Mouse (Mus musculus): ENCODE measurements at regions not wholly inside any gene's neighbourhood (a gene's known extent, or its start where the extent isn't known, plus 50 kb on each side); places are given as distances from the start of the nearest gene placed in this dataset.

DNA sequence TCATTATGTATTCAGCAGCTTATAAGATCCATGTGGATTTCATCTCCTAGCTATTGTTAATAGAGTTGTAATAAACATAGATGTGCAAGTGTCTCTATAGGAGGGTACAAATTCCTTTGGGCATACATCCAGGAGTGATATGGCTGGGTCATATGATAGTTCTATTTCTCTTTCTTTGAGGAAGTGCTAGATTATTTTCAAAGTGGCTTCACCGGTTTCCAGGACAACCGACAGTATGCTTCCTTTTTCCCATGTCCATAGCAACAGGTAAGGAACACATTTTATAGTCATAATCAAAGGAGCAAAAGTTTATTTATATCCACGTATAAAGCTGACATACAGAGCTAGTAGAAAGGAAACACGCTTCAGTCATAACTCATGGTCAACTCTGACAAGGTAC, 710.2 kb upstream of the Tenm4 start:
- Histone ChIP-seq H3K27ac (replicated peaks; ENCODE audit: low read depth, low read length) (no peak overlapping the region), H3K4me2 (replicated peaks; ENCODE audit: low read depth, low read length, severe bottlenecking) (no peak overlapping the region), H3K27me3 (ENCODE audit: control insufficient read depth, insufficient read depth, low read length) (no peaks in the 10 kb centered on the region), H3K4me3 (replicated peaks; ENCODE audit: low read length) (no peak overlapping the region), H3K36me3 (ENCODE audit: control insufficient read depth, insufficient read depth, low read length) (no peaks in the 10 kb centered on the region), H3K4me1 (ENCODE audit: control insufficient read depth, insufficient read depth, low read length) (no peaks in the 10 kb centered on the region), H3K9me3 (ENCODE audit: control insufficient read depth, low read length) (no peaks in the 10 kb centered on the region), H3K9ac (ENCODE audit: low read depth, low read length, severe bottlenecking) (no peak overlapping the region)
- ATAC-seq (ENCODE audit: low FRiP score, low read depth) (no peak), DNase-seq (ENCODE audit: low spot score) (no peak)
- WGBS, result 84% methylated on average over 4 of the region's 4 CpGs
- TF ChIP-seq POLR2A (IDR thresholded peaks at IDR 0.05; ENCODE audit: borderline replicate concordance, extremely low read depth, insufficient read depth, insufficient read length), result no peak

DNA sequence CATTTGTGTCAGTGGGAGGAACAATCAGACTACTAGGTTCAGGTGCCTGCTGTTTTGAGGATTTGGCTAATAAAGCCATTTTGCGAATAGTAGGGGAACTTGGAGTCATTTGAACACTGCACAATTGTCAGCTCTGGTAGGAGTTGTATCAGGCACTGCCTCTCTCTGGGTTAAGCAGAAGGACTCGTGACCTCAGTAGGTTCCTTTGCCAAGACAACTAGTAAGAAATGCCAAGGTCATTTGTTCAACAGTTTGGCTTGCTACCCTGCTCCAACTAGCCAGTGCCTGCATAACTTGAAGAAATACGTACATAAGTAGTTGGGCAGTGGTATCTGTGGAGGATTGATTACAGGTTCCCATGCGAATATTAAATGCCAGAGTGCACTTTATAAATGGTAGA, 705.5 kb upstream of the Tenm4 start:
- no peak for ATAC-seq (ENCODE audit: low FRiP score, low read depth)
- no peaks in the 10 kb centered on the region for H3K9me3 ChIP-seq (ENCODE audit: control insufficient read depth, low read length)
- no peak overlapping the region for H3K4me2 ChIP-seq (replicated peaks; ENCODE audit: low read depth, low read length, severe bottlenecking)
- no peak overlapping the region for H3K27ac ChIP-seq (replicated peaks; ENCODE audit: low read depth, low read length)
- no peak overlapping the region for H3K9ac ChIP-seq (ENCODE audit: low read depth, low read length, severe bottlenecking)
- 86% methylated on average over 4 of the region's 4 CpGs for WGBS
- no peaks in the 10 kb centered on the region for H3K4me1 ChIP-seq (ENCODE audit: control insufficient read depth, insufficient read depth, low read length)
- no peak for DNase-seq (ENCODE audit: low spot score)
- no peaks in the 10 kb centered on the region for H3K27me3 ChIP-seq (ENCODE audit: control insufficient read depth, insufficient read depth, low read length)
- H3K4me3 ChIP-seq (replicated peaks; ENCODE audit: low read length), result no peak overlapping the region
- no peak for TF ChIP-seq POLR2A (IDR thresholded peaks at IDR 0.05; ENCODE audit: borderline replicate concordance, extremely low read depth, insufficient read depth, insufficient read length)
- H3K36me3 ChIP-seq (ENCODE audit: control insufficient read depth, insufficient read depth, low read length), result no peaks in the 10 kb centered on the region

DNA sequence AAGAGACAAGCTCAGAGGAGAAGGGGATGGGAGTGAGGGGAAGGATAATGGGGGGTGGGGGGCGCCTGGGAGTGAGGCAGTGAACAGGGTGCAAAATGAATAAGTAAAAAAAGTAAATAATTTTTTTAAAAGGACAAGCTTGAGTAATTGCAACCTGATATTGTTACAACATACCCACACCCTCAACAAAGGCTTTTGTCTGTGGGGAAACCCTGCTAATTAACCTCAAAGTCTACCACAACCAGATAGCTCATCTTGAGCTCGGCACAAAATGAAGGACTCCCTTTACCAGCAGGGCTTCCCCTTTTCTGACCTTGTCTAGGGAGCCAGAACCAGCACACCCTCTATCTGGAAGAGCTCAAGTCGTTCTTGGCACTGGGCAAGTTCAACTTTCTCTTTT, 704.0 kb upstream of the Tenm4 start:
- Histone ChIP-seq H3K27ac (replicated peaks; ENCODE audit: low read depth, low read length) (no peak overlapping the region), H3K4me3 (replicated peaks; ENCODE audit: low read length) (no peak overlapping the region), H3K36me3 (ENCODE audit: control insufficient read depth, insufficient read depth, low read length) (no peaks in the 10 kb centered on the region), H3K27me3 (ENCODE audit: control insufficient read depth, insufficient read depth, low read length) (no peaks in the 10 kb centered on the region), H3K9ac (ENCODE audit: low read depth, low read length, severe bottlenecking) (no peak overlapping the region), H3K4me1 (ENCODE audit: control insufficient read depth, insufficient read depth, low read length) (no peaks in the 10 kb centered on the region), H3K9me3 (ENCODE audit: control insufficient read depth, low read length) (no peaks in the 10 kb centered on the region), H3K4me2 (replicated peaks; ENCODE audit: low read depth, low read length, severe bottlenecking) (no peak overlapping the region)
- ATAC-seq (ENCODE audit: low FRiP score, low read depth) (no peak), DNase-seq (ENCODE audit: low spot score) (no peak)
- TF ChIP-seq POLR2A (IDR thresholded peaks at IDR 0.05; ENCODE audit: borderline replicate concordance, extremely low read depth, insufficient read depth, insufficient read length), result no peak
- 43% methylated on average over 3 of the region's 3 CpGs for WGBS

DNA sequence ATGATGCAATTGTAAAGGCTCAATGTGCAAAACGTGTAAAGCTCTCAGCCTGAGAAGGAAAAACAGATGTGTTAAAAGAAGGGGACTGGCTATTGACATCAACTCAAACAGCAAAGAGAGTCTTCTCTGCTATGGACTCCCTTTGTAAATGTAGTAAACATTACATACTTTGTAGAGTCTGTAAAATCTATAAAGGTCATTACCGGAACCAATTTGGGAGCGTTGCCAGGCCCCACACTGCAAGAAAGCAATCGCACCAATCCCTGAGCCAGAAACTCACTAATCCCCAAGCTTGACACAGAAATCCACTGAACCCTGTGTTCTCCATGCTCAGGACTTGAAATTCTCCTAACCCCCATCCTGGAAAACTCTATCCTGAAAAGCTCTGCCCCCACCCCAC, 697.2 kb upstream of the Tenm4 start:
- Histone ChIP-seq H3K27me3 (ENCODE audit: control insufficient read depth, insufficient read depth, low read length) (no peaks in the 10 kb centered on the region), H3K9ac (ENCODE audit: low read depth, low read length, severe bottlenecking) (no peak overlapping the region), H3K4me2 (replicated peaks; ENCODE audit: low read depth, low read length, severe bottlenecking) (no peak overlapping the region), H3K27ac (replicated peaks; ENCODE audit: low read depth, low read length) (no peak overlapping the region), H3K9me3 (ENCODE audit: control insufficient read depth, low read length) (no peaks in the 10 kb centered on the region), H3K4me1 (ENCODE audit: control insufficient read depth, insufficient read depth, low read length) (peaks cover 4% of the 10 kb centered on the region; the same call in 1 of the 2 replicates), H3K36me3 (ENCODE audit: control insufficient read depth, insufficient read depth, low read length) (no peaks in the 10 kb centered on the region), H3K4me3 (replicated peaks; ENCODE audit: low read length) (no peak overlapping the region)
- ATAC-seq (ENCODE audit: low FRiP score, low read depth) (peak; percentile 74), DNase-seq (ENCODE audit: low spot score) (peak; percentile 59)
- WGBS, result 38% methylated on average over 4 of the region's 4 CpGs
- no peak for TF ChIP-seq POLR2A (IDR thresholded peaks at IDR 0.05; ENCODE audit: borderline replicate concordance, extremely low read depth, insufficient read depth, insufficient read length)

DNA sequence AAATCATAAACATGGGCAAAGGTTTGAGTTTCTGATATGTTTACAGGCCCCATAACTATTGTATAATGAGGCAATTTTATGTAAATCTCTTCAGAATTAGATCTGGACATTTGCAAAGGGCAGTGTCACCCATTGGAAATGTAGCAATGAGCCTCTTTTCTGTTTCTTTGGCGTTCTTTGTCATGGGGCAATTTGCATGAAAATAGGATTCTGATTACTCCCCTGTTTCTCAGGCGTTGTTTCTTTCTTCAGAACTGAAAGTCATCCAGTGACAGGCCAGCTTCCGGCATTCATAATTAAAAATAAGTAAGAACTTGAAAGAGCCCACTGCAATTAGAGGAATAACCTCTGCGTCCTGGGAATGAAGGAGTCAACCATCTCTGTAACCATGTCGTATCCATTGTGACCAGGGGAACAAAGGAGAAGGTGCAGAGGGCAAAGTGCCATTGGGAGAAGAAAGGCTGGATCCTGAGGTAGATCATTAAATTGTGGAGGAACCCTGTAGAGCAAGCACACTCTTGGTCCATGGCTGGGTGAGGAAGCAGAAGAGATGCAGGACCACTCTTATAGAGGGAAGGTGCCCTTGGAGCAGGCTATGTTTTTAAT, 690.8 kb upstream of the Tenm4 start:
- H3K4me1 ChIP-seq (ENCODE audit: control insufficient read depth, insufficient read depth, low read length), result no peaks in the 10 kb centered on the region
- ATAC-seq (ENCODE audit: low FRiP score, low read depth) (no peak), DNase-seq (ENCODE audit: low spot score) (no peak)
- no peak overlapping the region for H3K9ac ChIP-seq (ENCODE audit: low read depth, low read length, severe bottlenecking)
- WGBS, result 63% methylated on average over 5 of the region's 5 CpGs
- H3K4me2 ChIP-seq (replicated peaks; ENCODE audit: low read depth, low read length, severe bottlenecking), result no peak overlapping the region
- no peaks in the 10 kb centered on the region for H3K27me3 ChIP-seq (ENCODE audit: control insufficient read depth, insufficient read depth, low read length)
- no peak for TF ChIP-seq POLR2A (IDR thresholded peaks at IDR 0.05; ENCODE audit: borderline replicate concordance, extremely low read depth, insufficient read depth, insufficient read length)
- no peak overlapping the region for H3K4me3 ChIP-seq (replicated peaks; ENCODE audit: low read length)
- no peaks in the 10 kb centered on the region for H3K36me3 ChIP-seq (ENCODE audit: control insufficient read depth, insufficient read depth, low read length)
- H3K27ac ChIP-seq (replicated peaks; ENCODE audit: low read depth, low read length), result no peak overlapping the region
- H3K9me3 ChIP-seq (ENCODE audit: control insufficient read depth, low read length), result no peaks in the 10 kb centered on the region

DNA sequence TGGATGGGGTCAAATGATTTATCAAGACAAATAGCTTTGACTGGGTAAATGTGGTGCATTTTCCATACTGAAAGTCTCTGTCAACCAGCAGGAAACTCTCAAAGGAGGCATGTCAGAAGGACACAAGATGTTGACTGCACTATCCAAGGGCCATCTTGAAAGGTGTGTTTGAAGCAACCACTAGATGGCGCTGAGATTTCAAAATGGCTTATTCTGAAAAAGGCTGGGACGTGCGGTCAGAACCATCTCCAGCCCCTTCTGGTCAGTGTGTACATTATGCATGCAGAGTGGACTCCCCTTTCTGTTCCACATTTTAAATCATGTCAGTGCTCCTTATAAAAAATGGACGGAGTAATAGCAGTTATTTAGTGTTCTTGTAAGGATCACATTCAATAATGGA, 681.4 kb upstream of the Tenm4 start:
- WGBS, result 10% methylated on average over 4 of the region's 4 CpGs
- Histone ChIP-seq H3K4me1 (ENCODE audit: control insufficient read depth, insufficient read depth, low read length) (no peaks in the 10 kb centered on the region), H3K36me3 (ENCODE audit: control insufficient read depth, insufficient read depth, low read length) (no peaks in the 10 kb centered on the region), H3K9ac (ENCODE audit: low read depth, low read length, severe bottlenecking) (no peak overlapping the region), H3K4me3 (replicated peaks; ENCODE audit: low read length) (no peak overlapping the region), H3K4me2 (replicated peaks; ENCODE audit: low read depth, low read length, severe bottlenecking) (no peak overlapping the region), H3K9me3 (ENCODE audit: control insufficient read depth, low read length) (no peaks in the 10 kb centered on the region), H3K27ac (replicated peaks; ENCODE audit: low read depth, low read length) (no peak overlapping the region), H3K27me3 (ENCODE audit: control insufficient read depth, insufficient read depth, low read length) (no peaks in the 10 kb centered on the region)
- TF ChIP-seq POLR2A (IDR thresholded peaks at IDR 0.05; ENCODE audit: borderline replicate concordance, extremely low read depth, insufficient read depth, insufficient read length), result no peak
- ATAC-seq (ENCODE audit: low FRiP score, low read depth) (no peak; the same call in 1 of the 2 replicates), DNase-seq (ENCODE audit: low spot score) (peak; percentile 73)
